Mouse (Mus musculus) liver, postnatal 0 days (tissue): ENCODE data around the gene Olfr391-ps. TPM values are rescaled to one million over a fixed set of nuclear protein-coding genes. Genes with fewer than 3 reads are reported as not detected.

Experiments
- ATAC-seq: fragments of 200-750 bp; cut with Nextera tagmentation; 2 replicates; pipeline ENCODE4 v1.8.0; 2017; ENCODE audit warnings: mild to moderate bottlenecking, moderate library complexity
- DNase-seq: peaks from one replicate; pipeline ENCODE4 v3.0.0-alpha.2; 2016
- H3K27ac ChIP-seq: fragments of 300-500 bp; sonication (generic); 2 replicates; pipeline ENCODE4 v1.5.1; 2014; ENCODE audit warnings: antibody characterized with exemption, moderate library complexity, mild to moderate bottlenecking, low read depth
- H3K27me3 ChIP-seq: fragments of 300-500 bp; sonication (generic); 2 replicates; pipeline ENCODE4 v1.6.1; 2014; ENCODE audit warnings: low read length, control low read depth, mixed read lengths; ENCODE audit not compliant: insufficient read depth
- H3K36me3 ChIP-seq: fragments of 300-500 bp; sonication (generic); replicated peaks from 2 replicates; pipeline ENCODE4 v1.6.1; 2014; ENCODE audit warnings: mild to moderate bottlenecking, control low read depth, low read length, moderate library complexity, mixed read lengths; ENCODE audit not compliant: insufficient read depth
- H3K4me1 ChIP-seq: fragments of 300-500 bp; sonication (generic); 2 replicates; pipeline ENCODE4 v1.6.1; 2014; ENCODE audit warnings: antibody characterized with exemption, mild to moderate bottlenecking, control low read depth; ENCODE audit not compliant: insufficient read depth
- H3K4me2 ChIP-seq: fragments of 300-500 bp; sonication (generic); 2 replicates; pipeline ENCODE4 v1.6.1; 2014; ENCODE audit warnings: low read depth, mild to moderate bottlenecking, low read length, moderate library complexity, mixed read lengths
- H3K4me3 ChIP-seq: fragments of 300-500 bp; sonication (generic); 2 replicates; pipeline ENCODE4 v1.5.1; 2014; ENCODE audit warnings: low read depth, low read length
- H3K9ac ChIP-seq: fragments of 300-500 bp; sonication (generic); replicated peaks from 2 replicates; pipeline ENCODE4 v1.6.1; 2014; ENCODE audit warnings: mild to moderate bottlenecking, moderate library complexity
- H3K9me3 ChIP-seq: fragments of 300-500 bp; sonication (generic); 2 replicates; pipeline ENCODE4 v1.6.1; 2016; ENCODE audit warnings: mild to moderate bottlenecking, control low read depth, low read length, mixed read lengths
- CTCF ChIP-seq: sonication (generic); IDR thresholded peaks from 2 replicates; pipeline ENCODE4 v1.5.1; 2016; ENCODE audit warnings: antibody characterized with exemption, low read depth
- EP300 ChIP-seq: IDR thresholded peaks from 2 replicates; pipeline ENCODE4 v1.6.1; 2016; ENCODE audit warnings: antibody characterized with exemption, low read depth, mild to moderate bottlenecking
- WGBS: fragments of 180-500 bp; shearing (Covaris S2); extraction: QIAGEN DNeasy Blood & Tissue Kit; methylation state at CpG from one replicate; pipeline ENCODE4 v1.1.7; 2014; ENCODE audit not compliant: insufficient replicate concordance; 5-methylcytosine and 5-hydroxymethylcytosine counted together
- polyA plus RNA-seq: library from polyadenylated mRNA; unstranded; fragments of >200 nt; fragmentation: Nextera tagmentation; extraction: Ambion mirVana; gene quantifications from 2 replicates; pipeline ENCODE4 v1.2.1, GENCODE M21; 2015

The Olfr391-ps gene
- not detected in 2 replicates for polyA plus RNA-seq

- no peaks in the 10 kb centered on the region for H3K36me3 ChIP-seq
- DNase-seq: no peak
- no peak within 1 kb of the TSS for H3K9ac ChIP-seq
- no peak within 1 kb of the TSS for H3K4me3 ChIP-seq
- H3K27ac ChIP-seq: no peak within 1 kb of the TSS
- TF ChIP-seq CTCF: no peak
- TF ChIP-seq EP300: no peak
- WGBS: 13% methylated on average over 1 of the region's 1 CpGs
- no peak for ATAC-seq
- no peaks in the 10 kb centered on the region; the same call in 1 of the 2 replicates for H3K9me3 ChIP-seq
- no peak within 1 kb of the TSS for H3K4me2 ChIP-seq
- H3K4me1 ChIP-seq: no peaks in the 10 kb centered on the region
- H3K27me3 ChIP-seq: no peaks in the 10 kb centered on the region
Observed at GRCm38 (mm10) chr11:73802952-73803351, at the start of gene Olfr391-ps. Gene Olfr391-ps (minus strand): TSS chr11:73803052.

DNA sequence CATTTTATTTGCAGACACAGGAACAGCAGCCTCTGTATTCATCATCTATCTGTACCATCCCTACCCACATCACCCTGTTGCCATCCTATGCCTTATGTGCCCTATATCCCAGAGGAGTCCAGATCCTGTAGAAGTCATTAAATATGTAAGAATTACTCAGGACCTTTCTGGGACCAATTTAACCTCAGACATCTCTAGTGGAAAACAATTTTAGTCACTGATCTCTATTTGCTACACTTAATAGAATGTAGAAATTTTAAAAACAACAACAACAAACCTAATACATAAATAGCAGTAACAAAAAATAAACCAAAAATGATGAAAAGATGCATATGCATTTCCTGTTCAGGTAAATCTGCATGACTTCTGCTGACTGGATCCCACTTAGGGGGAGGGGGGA is 48.5 kb upstream of the Olfr391-ps start, which contains the start of gene Olfr393:
Olfr393 (minus strand) TSS at position 101 of the 400 bp plus-strand sequence.
- DNase-seq (no peak), ATAC-seq (no peak)
- Histone ChIP-seq H3K4me1 (no peaks in the 10 kb centered on the region), H3K36me3 (no peaks in the 10 kb centered on the region), H3K27ac (no peak within 1 kb of the TSS), H3K4me2 (no peak within 1 kb of the TSS), H3K9me3 (no peaks in the 10 kb centered on the region), H3K4me3 (no peak within 1 kb of the TSS), H3K27me3 (no peaks in the 10 kb centered on the region), H3K9ac (no peak within 1 kb of the TSS)
- TF ChIP-seq EP300 (no peak), CTCF (no peak)

- H3K9me3 ChIP-seq: no peaks in the 10 kb centered on the region
- no peak within 1 kb of the TSS for H3K27ac ChIP-seq
- WGBS: 79% methylated on average over 1 of the region's 1 CpGs
- H3K4me1 ChIP-seq: no peaks in the 10 kb centered on the region
- H3K27me3 ChIP-seq: no peaks in the 10 kb centered on the region
- H3K36me3 ChIP-seq: no peaks in the 10 kb centered on the region
- H3K4me3 ChIP-seq: no peak within 1 kb of the TSS
- no peak within 1 kb of the TSS for H3K4me2 ChIP-seq
- ATAC-seq (no peak), DNase-seq (no peak)
- no peak within 1 kb of the TSS for H3K9ac ChIP-seq
- TF ChIP-seq CTCF (no peak), EP300 (no peak)
Observed at GRCm38 (mm10) chr11:73816949-73817348, 14.1 kb upstream of the Olfr391-ps start, which contains the start of gene Olfr392. Gene Olfr392 (minus strand): TSS chr11:73817049.

DNA sequence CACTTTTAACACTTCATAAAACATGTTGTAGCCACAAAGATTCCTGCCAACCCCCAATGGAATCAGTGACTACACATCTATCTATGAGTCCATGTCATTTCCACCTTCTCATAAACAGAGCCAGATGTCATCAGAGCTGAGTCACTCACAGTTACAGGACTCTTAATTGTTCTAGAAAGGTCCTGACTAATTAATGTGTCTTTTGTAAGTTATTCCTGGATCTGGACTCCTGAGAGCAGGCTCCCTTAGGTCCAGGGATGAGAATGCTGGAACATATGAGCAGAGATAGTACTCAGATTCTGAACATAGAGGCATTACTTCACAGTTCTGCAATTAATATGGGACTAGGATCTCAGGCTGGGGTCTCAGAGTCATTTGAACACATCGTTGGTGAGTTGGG is 20.2 kb downstream of the Olfr391-ps start, which contains the start of gene Olfr390:
Olfr390 (plus strand) TSS at position 301 of the 400 bp plus-strand sequence.
- Histone ChIP-seq H3K27me3 (no peaks in the 10 kb centered on the region), H3K9ac (no peak within 1 kb of the TSS), H3K4me1 (no peaks in the 10 kb centered on the region), H3K4me2 (no peak within 1 kb of the TSS), H3K27ac (no peak within 1 kb of the TSS), H3K9me3 (no peaks in the 10 kb centered on the region), H3K36me3 (no peaks in the 10 kb centered on the region), H3K4me3 (no peak within 1 kb of the TSS)
- no peak for TF ChIP-seq CTCF
- no peak for TF ChIP-seq EP300
- no peak for ATAC-seq
- WGBS: 49% methylated on average over 1 of the region's 1 CpGs
- no peak for DNase-seq

DNA sequence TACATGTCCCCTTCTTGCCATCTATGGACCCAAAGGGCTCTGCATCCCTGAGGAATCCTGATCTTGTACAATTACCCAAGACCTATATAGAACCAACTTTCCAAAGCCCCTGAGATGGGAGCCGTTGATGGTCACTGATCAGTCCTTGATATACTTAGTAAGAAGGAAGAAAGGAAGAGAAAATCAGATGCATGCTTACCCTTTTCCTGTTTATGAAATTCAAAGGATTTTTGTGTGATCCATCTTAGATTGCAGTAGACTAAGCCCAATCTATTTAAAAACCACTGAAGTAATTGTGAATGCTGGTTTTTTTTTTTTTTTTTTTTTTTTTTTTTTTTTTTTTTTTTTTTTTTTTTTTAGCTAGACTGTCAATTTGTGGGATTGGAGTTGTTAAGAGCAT is 22.2 kb downstream of the Olfr391-ps start, which contains the start of gene Olfr389:
Olfr389 (minus strand) TSS at position 101 of the 400 bp plus-strand sequence.
- DNase-seq: no peak
- Histone ChIP-seq H3K4me3 (no peak within 1 kb of the TSS), H3K36me3 (no peaks in the 10 kb centered on the region), H3K27ac (no peak within 1 kb of the TSS), H3K4me1 (no peaks in the 10 kb centered on the region), H3K4me2 (no peak within 1 kb of the TSS), H3K27me3 (no peaks in the 10 kb centered on the region), H3K9me3 (no peaks in the 10 kb centered on the region), H3K9ac (no peak within 1 kb of the TSS)
- TF ChIP-seq EP300 (no peak), CTCF (no peak)
- 76% methylated on average over 1 of the region's 1 CpGs for WGBS
- no peak for ATAC-seq

DNA sequence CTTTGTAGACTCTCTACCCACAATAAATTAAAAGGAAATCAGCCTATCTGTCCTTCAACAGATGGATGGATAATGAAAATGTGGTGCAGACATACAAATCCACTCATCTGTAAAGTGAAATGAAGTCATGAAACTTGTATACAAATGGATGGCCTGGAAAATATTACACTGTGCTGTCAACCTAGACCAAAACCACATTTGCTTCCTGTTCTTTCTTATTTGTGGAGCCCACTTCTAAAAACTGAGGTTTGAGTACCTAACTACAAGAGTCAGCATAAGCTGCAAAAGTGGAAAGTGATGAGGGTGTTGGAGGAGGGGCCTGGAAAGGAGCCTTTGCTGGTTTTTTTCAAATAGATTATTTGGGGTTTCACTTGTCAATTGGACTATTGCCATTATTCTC is 43.7 kb downstream of the Olfr391-ps start:
- no peak for DNase-seq
- no peaks in the 10 kb centered on the region for H3K36me3 ChIP-seq
- TF ChIP-seq EP300 (no peak), CTCF (no peak)
- no peak overlapping the region for H3K4me3 ChIP-seq
- no peak overlapping the region for H3K4me2 ChIP-seq
- H3K27ac ChIP-seq: no peak overlapping the region
- no peak for ATAC-seq
- H3K27me3 ChIP-seq: no peaks in the 10 kb centered on the region
- no peaks in the 10 kb centered on the region for H3K4me1 ChIP-seq
- H3K9me3 ChIP-seq: no peaks in the 10 kb centered on the region
- no peak overlapping the region for H3K9ac ChIP-seq

Other genes with a start within 250 kb of the Olfr391-ps start
- gene Olfr385, start 210.0 kb downstream of the Olfr391-ps start, polyA plus RNA-seq: not detected in 2 replicates
- gene Olfr384, start 204.5 kb downstream of the Olfr391-ps start, polyA plus RNA-seq: not detected in 2 replicates
- gene Zfp735, start 114.3 kb downstream of the Olfr391-ps start, polyA plus RNA-seq: not detected in 2 replicates
- gene Olfr389, start 22.3 kb downstream of the Olfr391-ps start, polyA plus RNA-seq: not detected in 2 replicates
- gene Olfr390, start 20.1 kb downstream of the Olfr391-ps start, polyA plus RNA-seq: not detected in 2 replicates
- not detected in 2 replicates for gene Olfr392, start 14.0 kb upstream of the Olfr391-ps start, polyA plus RNA-seq
- gene Olfr393, start 48.4 kb upstream of the Olfr391-ps start, polyA plus RNA-seq: not detected in 2 replicates
- not detected in 2 replicates for gene Olfr394, start 87.7 kb upstream of the Olfr391-ps start, polyA plus RNA-seq
- not detected in 2 replicates for gene Olfr395, start 106.2 kb upstream of the Olfr391-ps start, polyA plus RNA-seq
- gene Olfr23, start 133.6 kb upstream of the Olfr391-ps start, polyA plus RNA-seq: not detected in 2 replicates
- gene Olfr397, start 157.8 kb upstream of the Olfr391-ps start, polyA plus RNA-seq: not detected in 2 replicates
- gene Olfr398, start 187.4 kb upstream of the Olfr391-ps start, polyA plus RNA-seq: not detected in 2 replicates